Mouse (Mus musculus) granulocyte monocyte progenitor cell, adult 5-6 weeks (primary cell): ENCODE results near the gene Cux2. TPM values are rescaled to one million over a fixed set of nuclear protein-coding genes. Genes with fewer than 3 reads are reported as not detected.
A peak's percentile ranks its signal among the peaks of the same experiment; 100 is the strongest.

Experiments used
- ATAC-seq: replicated peaks from 2 replicates; pipeline ENCODE4 v1.8.0; 2016; ENCODE audit warnings: mild to moderate bottlenecking, moderate TSS enrichment, inconsistent platforms; ENCODE audit not compliant: poor library complexity, severe bottlenecking
- total RNA-seq, 2 experiments: library from RNA; stranded (forward) in 1 of 2; stranded (reverse) in 1 of 2; fragments of 200-712, 200-1000 nt in 1 of 2; fragments of >200 nt in 1 of 2; fragmentation: Nextera tagmentation in 1 of 2; gene quantifications; 2 replicates each; pipeline ENCODE4 v1.2.3; 2014 to 2017

Cux2 gene
- total RNA-seq (2014; fragmentation: Nextera tagmentation) (3.3 TPM in 1 of 2 replicates, not detected in the other), total RNA-seq (2017) (1.9 TPM in 1 of 2 replicates, not detected in the other)

DNA sequence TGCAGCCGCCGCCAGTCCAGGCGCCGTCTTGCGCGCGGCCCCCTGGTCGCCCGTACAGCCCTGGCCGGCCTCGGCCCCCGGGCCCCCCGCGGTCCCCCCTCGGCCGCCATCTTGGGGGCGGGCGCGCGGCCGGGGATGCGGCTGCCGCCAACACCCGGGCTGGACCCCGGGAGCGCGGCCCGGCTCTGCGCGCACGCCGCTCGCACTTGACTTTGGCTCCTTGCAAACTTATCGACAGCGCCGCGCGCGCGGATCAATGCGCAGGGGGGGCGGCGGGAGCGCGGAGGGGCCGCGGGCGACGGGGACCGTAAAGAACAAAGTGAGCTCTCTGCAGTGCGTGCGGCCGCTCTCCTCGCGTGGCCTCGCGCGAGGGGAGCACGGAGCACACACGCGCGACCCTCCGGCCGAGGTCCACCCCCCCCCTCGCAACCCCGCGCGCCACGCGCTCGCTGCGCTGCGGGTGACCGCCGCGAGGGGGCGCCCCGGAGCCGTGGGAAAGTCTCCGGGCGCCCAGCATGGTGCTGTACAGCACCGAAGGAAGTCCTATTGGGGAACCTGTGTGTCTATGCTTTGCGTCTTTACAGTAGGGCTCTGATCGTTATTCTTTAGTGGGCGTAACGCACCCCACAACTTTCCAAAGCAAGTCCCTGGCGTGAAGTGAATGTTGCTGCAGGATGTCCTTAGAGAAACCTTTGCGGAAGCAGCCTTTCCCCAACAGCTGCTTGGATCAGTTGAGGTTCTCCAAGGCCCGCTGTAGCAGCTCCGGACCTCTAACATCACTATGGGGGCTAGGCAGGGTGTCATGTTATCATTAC, at the start of gene Cux2:
Gene Cux2 (minus strand): TSS at position 86 of the 815 bp plus-strand sequence.
- ATAC-seq, result peak; percentile 54

DNA sequence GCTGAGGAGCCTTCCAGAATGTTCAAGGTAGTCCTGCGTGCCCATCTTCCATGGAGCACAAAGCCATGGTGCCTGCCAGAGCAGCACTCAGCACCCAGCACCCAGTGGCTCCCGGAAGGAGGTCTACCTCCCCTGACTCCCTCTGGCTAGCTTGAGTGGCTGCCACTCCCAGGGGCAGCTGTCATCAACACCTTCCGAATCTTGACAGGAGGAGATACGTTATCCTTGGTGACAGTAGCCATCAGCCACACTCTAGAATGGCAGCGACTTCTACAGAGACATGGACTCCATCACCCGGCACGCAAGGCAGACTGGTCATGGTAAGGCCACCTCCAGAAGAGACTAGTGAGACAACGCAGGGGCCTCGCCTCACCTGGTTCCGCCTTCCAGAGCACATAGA, 44.5 kb upstream of the Cux2 start:
- ATAC-seq, result no peak

- no peak for ATAC-seq
These were observed 43.8 kb upstream of the Cux2 start for GRCm38 (mm10) chr5:122093734-122094133.

DNA sequence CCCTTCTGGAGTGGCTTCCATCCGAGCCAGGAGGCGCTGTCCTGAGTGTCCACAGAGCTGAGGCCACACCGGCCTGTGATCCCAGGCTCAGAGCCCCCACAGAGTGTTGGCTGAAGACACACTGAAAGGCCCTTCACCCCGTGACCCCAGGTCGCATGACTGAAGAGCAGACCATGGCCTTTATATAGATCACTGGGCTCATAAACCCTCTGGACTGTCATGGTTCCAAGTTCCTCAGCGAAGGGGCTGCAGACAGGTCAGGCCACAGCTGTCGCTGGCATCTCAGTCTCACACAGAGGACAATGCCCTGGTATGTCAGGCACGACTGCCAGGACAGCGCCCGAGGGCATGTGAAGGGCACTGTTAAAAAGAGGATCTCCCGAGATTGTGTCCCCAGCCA, 42.9 kb upstream of the Cux2 start:
- ATAC-seq, result no peak

DNA sequence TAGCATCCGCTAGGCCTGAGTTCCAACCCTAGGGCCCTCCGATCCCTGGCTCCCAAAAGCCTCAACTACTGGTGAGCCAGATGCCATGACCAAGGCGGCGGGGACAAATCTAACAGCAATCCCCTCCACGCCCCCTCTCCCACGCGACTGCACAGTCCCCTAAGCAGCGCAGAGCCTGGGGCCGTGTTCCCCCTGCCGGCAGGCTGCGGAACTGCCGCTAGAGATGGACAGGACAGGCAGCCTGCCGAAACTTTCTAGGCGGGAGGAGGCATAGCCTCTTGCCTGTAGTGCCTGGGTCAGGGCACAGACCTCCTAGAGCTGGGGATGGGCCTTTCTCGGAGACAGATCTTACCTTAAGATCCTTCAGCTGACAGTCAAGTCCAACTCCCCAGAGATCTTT, 41.2 kb upstream of the Cux2 start:
- ATAC-seq, result peak; percentile 82

DNA sequence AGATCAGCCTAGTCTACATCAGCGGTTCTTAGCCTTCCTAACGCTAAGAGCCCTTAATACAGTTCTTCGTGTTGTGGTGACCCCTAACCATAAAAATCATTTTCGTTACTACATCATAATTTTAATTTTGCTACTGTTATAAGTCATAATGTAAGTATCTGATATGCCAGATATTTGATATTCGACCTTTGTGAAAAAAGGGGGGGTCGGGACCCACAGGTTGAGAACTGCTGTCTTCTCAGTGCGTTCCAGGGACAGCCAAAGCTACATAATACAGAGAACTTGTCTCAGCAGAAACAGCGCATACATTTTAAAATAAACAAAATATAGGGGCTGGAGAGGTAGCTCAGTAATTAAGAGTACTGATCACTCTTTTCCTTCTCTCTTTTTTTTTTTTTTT, 39.8 kb upstream of the Cux2 start:
- ATAC-seq, result no peak

- ATAC-seq, result peak; percentile 84
These were observed 39.0 kb upstream of the Cux2 start for GRCm38 (mm10) chr5:122088917-122089316.

DNA sequence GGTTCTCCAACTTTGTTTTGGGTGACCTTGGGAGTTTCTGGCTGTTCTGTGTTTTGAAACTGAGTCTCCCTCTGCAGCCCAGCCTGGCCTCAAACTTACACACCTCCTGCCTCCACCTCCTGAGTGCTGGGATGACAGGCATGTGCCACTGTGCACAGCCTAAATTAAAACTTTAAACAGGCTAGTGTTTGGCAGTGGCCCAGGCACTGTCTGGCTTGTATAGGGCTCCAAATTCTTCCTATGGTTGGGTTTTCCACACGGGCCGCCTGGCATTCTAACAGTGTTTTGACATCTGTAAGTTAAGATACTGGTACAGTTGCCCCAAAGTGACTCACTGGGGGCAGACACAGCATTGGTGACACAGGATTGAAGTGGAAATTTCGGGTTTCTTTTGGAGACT, 36.2 kb upstream of the Cux2 start:
- ATAC-seq, result no peak

DNA sequence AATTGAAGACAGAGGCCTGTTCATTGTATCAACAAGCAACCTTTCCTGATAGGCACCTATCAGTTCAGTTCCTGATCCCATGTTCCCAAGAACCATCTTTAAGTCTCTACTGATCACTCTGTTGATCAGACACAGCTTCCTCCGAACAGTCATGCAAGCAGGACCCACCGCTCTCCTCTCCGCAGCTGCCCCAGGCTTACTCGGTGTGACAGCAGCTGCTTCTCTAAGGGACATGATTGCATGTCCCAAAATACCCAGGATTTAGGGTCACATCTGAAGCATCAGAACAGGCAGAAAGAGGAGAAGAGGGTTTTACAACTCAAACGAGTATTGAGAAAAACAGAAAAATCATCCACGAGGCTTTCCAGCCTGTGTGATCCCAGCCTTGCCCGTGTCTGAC, 35.4 kb upstream of the Cux2 start:
- ATAC-seq, result no peak

DNA sequence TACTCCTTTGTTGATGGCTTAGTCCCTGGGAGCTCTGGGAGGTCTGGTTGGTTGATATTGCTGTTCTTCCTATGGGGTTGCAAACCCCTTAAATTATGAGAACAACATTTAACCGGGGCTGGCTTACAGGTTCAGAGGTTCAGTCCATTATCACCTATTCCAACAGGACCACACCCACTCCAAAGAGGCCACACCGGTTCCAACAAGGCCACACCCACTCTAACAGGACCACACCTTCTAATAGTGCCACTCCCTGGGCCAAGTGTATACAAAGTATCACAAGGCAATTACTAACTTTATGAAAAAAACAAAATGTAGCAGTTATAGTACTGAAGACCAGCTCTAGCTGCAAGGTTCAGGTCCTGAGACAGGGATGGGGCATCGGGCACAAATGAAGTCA, 34.6 kb upstream of the Cux2 start:
- ATAC-seq, result no peak

DNA sequence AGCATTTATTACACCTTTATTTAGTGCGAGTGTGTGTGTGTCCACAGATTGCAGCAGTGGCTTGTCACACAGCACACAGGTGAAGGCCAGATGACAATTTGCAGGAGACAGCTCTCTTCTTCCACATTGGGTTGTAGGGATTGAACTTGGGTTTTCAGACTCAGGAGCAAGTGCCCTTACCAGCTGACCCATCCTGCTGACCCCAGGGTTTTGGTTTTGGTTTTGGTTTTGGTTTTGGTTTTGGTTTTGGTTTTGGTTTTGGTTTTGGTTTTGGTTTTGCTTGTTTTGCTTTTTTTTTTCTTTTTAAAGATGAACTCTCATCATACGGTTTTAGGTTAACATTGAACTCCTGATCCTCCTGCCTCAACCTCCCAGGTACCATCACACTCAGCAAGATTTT, 33.4 kb upstream of the Cux2 start:
- no peak for ATAC-seq

DNA sequence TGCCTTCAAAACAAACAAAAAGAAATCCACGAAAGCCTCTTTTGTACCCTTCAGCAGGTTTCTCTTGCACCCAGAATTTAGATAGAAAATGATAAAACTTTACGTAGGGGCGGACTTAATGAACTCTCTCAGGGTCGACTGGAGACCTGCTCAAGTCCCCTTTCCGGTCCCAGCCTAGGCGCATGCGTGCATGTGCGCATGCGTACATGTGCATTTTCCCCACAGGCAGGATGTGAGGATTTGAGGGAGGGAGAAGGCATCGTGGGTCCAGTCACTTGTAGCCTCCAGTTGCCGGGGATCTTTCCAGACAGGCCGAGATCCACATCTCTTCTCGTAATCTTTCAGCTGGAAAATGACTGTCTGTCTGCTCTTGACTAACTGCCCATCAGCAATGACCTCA, 31.6 kb upstream of the Cux2 start:
- ATAC-seq, result no peak

DNA sequence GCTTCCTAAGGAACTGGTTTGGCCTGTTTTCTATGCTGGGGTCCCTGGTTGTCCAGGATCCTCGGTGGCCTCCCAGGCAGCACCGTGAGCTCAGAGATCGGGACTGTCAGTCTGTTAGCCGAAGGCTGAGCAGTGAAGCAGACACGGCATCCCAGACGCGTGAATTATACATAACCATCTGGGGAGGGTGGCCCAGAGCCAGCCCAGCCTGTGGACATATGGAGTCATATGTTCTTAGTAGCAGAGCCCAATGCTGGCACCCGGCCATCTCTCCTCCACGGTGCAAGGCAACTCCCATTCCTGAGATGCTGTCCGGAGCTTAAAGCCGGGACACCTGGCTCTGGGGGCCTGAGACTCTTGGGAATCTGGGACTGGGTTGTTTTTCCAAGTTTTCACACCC, 31.0 kb upstream of the Cux2 start:
- no peak for ATAC-seq

DNA sequence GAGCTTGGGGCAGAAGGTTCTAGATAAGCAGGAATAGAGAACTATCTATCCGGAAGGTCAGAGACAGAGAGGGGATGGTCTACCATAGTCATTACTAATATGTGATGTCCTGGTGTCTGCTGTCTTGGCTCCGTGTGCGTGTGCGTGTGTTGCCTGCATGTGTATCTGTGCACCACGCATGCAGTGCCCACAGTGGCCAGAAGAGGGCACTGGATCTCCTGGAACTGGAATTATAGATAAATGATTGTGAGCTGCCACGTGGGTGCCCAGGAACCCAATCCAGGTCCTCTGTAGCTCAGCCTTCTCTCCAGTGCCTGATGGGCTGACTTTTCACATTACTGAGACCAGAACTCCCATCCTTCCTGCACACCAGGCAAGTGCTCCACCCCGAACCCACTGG, 29.9 kb upstream of the Cux2 start:
- ATAC-seq, result no peak

- ATAC-seq, result no peak
These were observed 27.3 kb upstream of the Cux2 start for GRCm38 (mm10) chr5:122077244-122077643.

- no peak for ATAC-seq
These were observed 25.8 kb upstream of the Cux2 start for GRCm38 (mm10) chr5:122075736-122076135.

DNA sequence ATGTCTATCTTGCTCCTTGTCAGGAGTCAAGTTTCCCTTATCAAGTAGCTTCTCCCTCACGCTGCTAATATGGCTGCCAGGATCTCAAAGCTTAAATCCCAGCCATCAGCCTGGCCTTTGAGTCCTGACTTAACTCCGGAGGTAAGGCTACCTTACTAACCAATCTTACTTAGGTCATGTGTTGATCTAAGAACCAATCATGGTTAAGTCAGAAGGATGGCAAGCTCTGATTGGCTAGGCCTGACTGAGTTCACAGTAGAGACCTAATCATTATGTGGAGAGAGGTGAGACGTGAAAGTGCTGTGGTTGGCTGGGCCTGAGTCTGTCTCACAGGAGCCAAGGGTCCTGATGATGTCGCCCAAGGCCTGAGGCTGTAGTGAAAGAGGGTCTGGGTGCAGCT, 22.1 kb upstream of the Cux2 start:
- ATAC-seq, result no peak

DNA sequence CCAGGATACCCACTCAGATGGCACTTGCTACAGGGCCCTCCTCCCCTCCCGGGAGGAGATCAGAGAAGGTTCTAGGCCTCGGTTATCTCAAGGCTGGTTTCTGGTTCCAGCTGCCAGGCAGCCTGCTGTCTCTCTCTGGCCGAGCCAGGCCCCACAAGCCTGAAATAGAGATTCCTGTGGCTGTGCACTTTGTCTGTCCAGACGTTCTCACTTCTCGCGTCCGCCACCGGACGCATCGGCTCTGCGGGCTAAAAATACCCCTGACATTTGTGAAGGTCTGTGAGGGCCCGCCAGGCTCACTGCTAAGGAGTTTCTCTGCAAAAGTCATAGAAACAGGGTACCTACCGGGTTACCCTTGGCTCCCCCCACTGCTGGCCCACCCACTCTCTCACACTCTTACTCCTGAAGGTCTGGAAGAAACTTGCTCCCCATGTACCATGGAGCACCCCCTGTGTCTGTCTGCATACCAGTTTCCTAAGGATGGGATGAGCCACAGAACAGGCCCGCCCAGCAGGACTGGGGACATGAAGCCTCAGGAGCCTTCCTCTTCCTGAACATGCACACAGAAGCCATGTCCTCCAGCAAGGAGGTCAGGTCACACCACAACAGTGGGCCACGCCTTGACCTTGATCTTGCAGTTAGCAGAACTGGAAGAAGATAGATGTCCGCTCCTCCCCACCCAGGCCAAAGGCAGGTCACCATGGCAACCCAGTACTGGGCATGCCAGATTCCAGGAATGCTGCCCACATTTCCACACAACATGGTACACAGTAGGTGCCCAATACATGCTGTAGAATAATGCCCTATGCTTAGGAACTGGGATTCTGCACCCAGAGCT, 21.3 kb upstream of the Cux2 start:
- ATAC-seq, result no peak

- no peak for ATAC-seq
These were observed 18.7 kb upstream of the Cux2 start for GRCm38 (mm10) chr5:122068563-122068962.

GRCm38 (mm10) chr5:122063204-122063933, 13.5 kb upstream of the Cux2 start:
- ATAC-seq, result no peak

DNA sequence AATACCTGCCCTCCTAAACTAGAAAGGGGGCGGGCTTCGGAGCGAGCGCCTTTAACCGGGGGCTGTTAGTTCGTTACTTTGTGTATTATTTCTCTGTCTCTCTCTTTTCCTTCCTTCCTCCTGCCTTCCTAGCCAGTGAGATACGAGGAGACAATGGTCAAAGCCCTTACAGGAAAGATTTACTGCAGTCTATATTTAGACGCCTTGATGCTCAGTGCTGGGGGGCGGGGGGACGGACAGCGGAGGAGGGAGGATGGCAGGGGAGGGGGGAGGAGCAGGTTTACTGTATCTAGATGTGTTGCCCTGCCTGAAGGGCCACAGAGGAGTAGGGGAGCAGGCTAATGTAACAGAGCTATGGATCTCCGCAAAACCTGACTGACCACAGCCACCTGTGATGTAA, 12.6 kb upstream of the Cux2 start:
- no peak for ATAC-seq
